Mouse (Mus musculus): ENCODE measurements around the gene Alg13. TPM values are rescaled to one million over a fixed set of nuclear protein-coding genes. Genes with fewer than 3 reads are reported as not detected.

Gene Alg13
- polyA plus RNA-seq, 1 experiment from 2014 or later, result 13.8 TPM

- no peaks in the 10 kb centered on the region for H3K36me3 ChIP-seq (ENCODE audit: control insufficient read depth, insufficient read depth, low read length)
- ATAC-seq (ENCODE audit: insufficient number of reproducible peaks, insufficient read depth, low FRiP score, low read depth), result no peak
- H3K4me2 ChIP-seq (ENCODE audit: low read length), result no peak overlapping the region
- no peak overlapping the region for H3K4me3 ChIP-seq (ENCODE audit: control insufficient read depth in 1 of 2, insufficient read depth in 1 of 2, low read depth in 1 of 2, low read length in 2 of 2)
- H3K4me1 ChIP-seq (ENCODE audit: control insufficient read depth in 2 of 2, insufficient read depth in 2 of 2, low read length in 2 of 2), result no peaks in the 10 kb centered on the region
- H3K27me3 ChIP-seq (ENCODE audit: control insufficient read depth, insufficient read depth, low read length), result no peaks in the 10 kb centered on the region
- 34% methylated on average over 7 of the region's 7 CpGs for WGBS
- no peak overlapping the region for H3K27ac ChIP-seq (replicated peaks in 1 of 2; ENCODE audit: control insufficient read depth in 1 of 2, insufficient read depth in 1 of 2, low read depth in 2 of 2, low read length in 2 of 2)
- H3K9me3 ChIP-seq (ENCODE audit: control insufficient read depth, low read length), result no peaks in the 10 kb centered on the region
- no peak overlapping the region for H3K9ac ChIP-seq (ENCODE audit: low read length)
Observed at GRCm38 (mm10) chrX:144403526-144403925, 85.9 kb downstream of the Alg13 start.

DNA sequence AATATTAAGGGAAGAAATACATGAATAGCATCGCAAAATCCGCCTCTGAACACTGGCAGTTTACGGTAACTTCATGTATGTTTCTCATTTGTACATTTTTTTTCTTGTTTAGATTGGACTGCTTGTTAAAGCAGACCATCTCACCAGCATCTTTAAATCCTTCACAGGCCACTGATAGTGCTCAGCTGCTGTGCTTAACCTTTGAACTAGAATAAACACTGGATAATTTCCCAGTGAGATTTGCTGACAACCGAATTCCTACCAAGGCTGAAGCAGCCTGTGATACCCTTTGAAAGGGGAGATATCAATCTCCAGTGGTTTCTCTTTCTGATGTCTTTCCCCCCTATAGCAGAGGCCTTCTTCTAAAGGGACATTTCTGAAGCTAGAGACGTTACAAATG lies 90.4 kb downstream of the Alg13 start:
- H3K27me3 ChIP-seq (ENCODE audit: control insufficient read depth, insufficient read depth, low read length), result no peaks in the 10 kb centered on the region
- H3K4me2 ChIP-seq (ENCODE audit: low read length), result no peak overlapping the region
- H3K9ac ChIP-seq (ENCODE audit: low read length), result no peak overlapping the region
- H3K4me1 ChIP-seq (ENCODE audit: control insufficient read depth in 2 of 2, insufficient read depth in 2 of 2, low read length in 2 of 2), result no peaks in the 10 kb centered on the region
- H3K27ac ChIP-seq (replicated peaks in 1 of 2; ENCODE audit: control insufficient read depth in 1 of 2, insufficient read depth in 1 of 2, low read depth in 2 of 2, low read length in 2 of 2), result no peak overlapping the region
- 73% methylated on average over 5 of the region's 5 CpGs for WGBS
- ATAC-seq (ENCODE audit: insufficient number of reproducible peaks, insufficient read depth, low FRiP score, low read depth), result no peak
- no peaks in the 10 kb centered on the region for H3K9me3 ChIP-seq (ENCODE audit: control insufficient read depth, low read length)
- H3K36me3 ChIP-seq (ENCODE audit: control insufficient read depth, insufficient read depth, low read length), result no peaks in the 10 kb centered on the region
- no peak overlapping the region for H3K4me3 ChIP-seq (ENCODE audit: control insufficient read depth in 1 of 2, insufficient read depth in 1 of 2, low read depth in 1 of 2, low read length in 2 of 2)

- no peak overlapping the region for H3K9ac ChIP-seq (ENCODE audit: low read length)
- no peaks in the 10 kb centered on the region for H3K9me3 ChIP-seq (ENCODE audit: control insufficient read depth, low read length)
- H3K4me2 ChIP-seq (ENCODE audit: low read length), result no peak overlapping the region
- no peak overlapping the region for H3K4me3 ChIP-seq (ENCODE audit: control insufficient read depth in 1 of 2, insufficient read depth in 1 of 2, low read depth in 1 of 2, low read length in 2 of 2)
- no peak overlapping the region for H3K27ac ChIP-seq (replicated peaks in 1 of 2; ENCODE audit: control insufficient read depth in 1 of 2, insufficient read depth in 1 of 2, low read depth in 2 of 2, low read length in 2 of 2)
- no peaks in the 10 kb centered on the region for H3K4me1 ChIP-seq (ENCODE audit: control insufficient read depth in 2 of 2, insufficient read depth in 2 of 2, low read length in 2 of 2)
- 62% methylated on average over 1 of the region's 1 CpGs for WGBS
- no peaks in the 10 kb centered on the region for H3K27me3 ChIP-seq (ENCODE audit: control insufficient read depth, insufficient read depth, low read length)
- no peaks in the 10 kb centered on the region for H3K36me3 ChIP-seq (ENCODE audit: control insufficient read depth, insufficient read depth, low read length)
- no peak for ATAC-seq (ENCODE audit: insufficient number of reproducible peaks, insufficient read depth, low FRiP score, low read depth)
Observed at GRCm38 (mm10) chrX:144420259-144420658, 102.7 kb downstream of the Alg13 start.

- 68% methylated on average over 1 of the region's 1 CpGs for WGBS
- H3K9me3 ChIP-seq (ENCODE audit: control insufficient read depth, low read length), result no peaks in the 10 kb centered on the region
- H3K36me3 ChIP-seq (ENCODE audit: control insufficient read depth, insufficient read depth, low read length), result no peaks in the 10 kb centered on the region
- no peak overlapping the region for H3K9ac ChIP-seq (ENCODE audit: low read length)
- H3K4me2 ChIP-seq (ENCODE audit: low read length), result no peak overlapping the region
- H3K27ac ChIP-seq (replicated peaks in 1 of 2; ENCODE audit: control insufficient read depth in 1 of 2, insufficient read depth in 1 of 2, low read depth in 2 of 2, low read length in 2 of 2), result no peak overlapping the region
- no peaks in the 10 kb centered on the region for H3K27me3 ChIP-seq (ENCODE audit: control insufficient read depth, insufficient read depth, low read length)
- no peak overlapping the region for H3K4me3 ChIP-seq (ENCODE audit: control insufficient read depth in 1 of 2, insufficient read depth in 1 of 2, low read depth in 1 of 2, low read length in 2 of 2)
- no peaks in the 10 kb centered on the region for H3K4me1 ChIP-seq (ENCODE audit: control insufficient read depth in 2 of 2, insufficient read depth in 2 of 2, low read length in 2 of 2)
- no peak for ATAC-seq (ENCODE audit: insufficient number of reproducible peaks, insufficient read depth, low FRiP score, low read depth)
Observed at GRCm38 (mm10) chrX:144421091-144421490, 103.5 kb downstream of the Alg13 start.

- no peaks in the 10 kb centered on the region for H3K4me1 ChIP-seq (ENCODE audit: control insufficient read depth in 2 of 2, insufficient read depth in 2 of 2, low read length in 2 of 2)
- H3K9ac ChIP-seq (ENCODE audit: low read length), result no peak overlapping the region
- no peak overlapping the region for H3K4me3 ChIP-seq (ENCODE audit: control insufficient read depth in 1 of 2, insufficient read depth in 1 of 2, low read depth in 1 of 2, low read length in 2 of 2)
- no peaks in the 10 kb centered on the region for H3K9me3 ChIP-seq (ENCODE audit: control insufficient read depth, low read length)
- no peaks in the 10 kb centered on the region for H3K36me3 ChIP-seq (ENCODE audit: control insufficient read depth, insufficient read depth, low read length)
- H3K27me3 ChIP-seq (ENCODE audit: control insufficient read depth, insufficient read depth, low read length), result no peaks in the 10 kb centered on the region
- WGBS, result 56% methylated on average over 3 of the region's 3 CpGs
- H3K27ac ChIP-seq (replicated peaks in 1 of 2; ENCODE audit: control insufficient read depth in 1 of 2, insufficient read depth in 1 of 2, low read depth in 2 of 2, low read length in 2 of 2), result no peak overlapping the region
- no peak for ATAC-seq (ENCODE audit: insufficient number of reproducible peaks, insufficient read depth, low FRiP score, low read depth)
- no peak overlapping the region for H3K4me2 ChIP-seq (ENCODE audit: low read length)
Observed at GRCm38 (mm10) chrX:144423848-144424247, 106.2 kb downstream of the Alg13 start.

Small RNA genes within 50 kb of the gene (microRNA-seq; reads per million reads assigned to microRNA genes)
- not detected for gene Mir680-2

Other genes starting within 250 kb of the Alg13 start
- gene A730046J19Rik, start 164.1 kb upstream of the Alg13 start, polyA plus RNA-seq (2014; fragmentation: Nextera tagmentation; extraction: Ambion mirVana), result 0.76 and 1.1 TPM in 2 replicates
- not detected in 2 replicates for gene Trpc5os, start 138.8 kb downstream of the Alg13 start, polyA plus RNA-seq (2014; fragmentation: Nextera tagmentation; extraction: Ambion mirVana)

All from heart, embryonic 14.5 days (tissue).